Mouse (Mus musculus): ENCODE results near the gene Vmn1r194.

DNA sequence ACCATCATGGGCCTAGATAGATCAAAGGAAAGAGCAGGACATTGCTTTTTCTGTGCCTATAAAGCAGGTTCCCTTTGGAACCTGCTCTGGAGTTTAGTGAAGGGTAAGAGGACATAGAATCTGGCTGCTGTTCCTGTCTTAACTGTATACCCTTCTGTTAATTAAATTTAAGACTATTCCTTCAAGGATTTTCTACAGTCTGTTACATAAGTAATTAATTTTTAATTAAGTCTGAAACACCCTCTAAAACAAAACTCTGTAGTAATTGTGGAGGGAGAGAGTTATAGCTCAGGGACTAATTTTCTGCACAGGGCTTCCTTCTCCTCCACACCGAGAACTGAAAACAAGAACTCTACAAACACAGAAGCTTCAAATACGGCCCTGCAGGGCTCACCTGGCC lies 45.6 kb downstream of the Vmn1r194 start, which contains the start of gene Vmn1r196:
- TF ChIP-seq POLR2A (IDR thresholded peaks at IDR 0.05; ENCODE audit: extremely low read depth, insufficient read depth, low read length) (no peak), CTCF (IDR thresholded peaks at IDR 0.05; ENCODE audit: low read depth, low read length) (no peak)
